Mouse (Mus musculus) liver, embryonic 11.5 days (tissue): ENCODE data around the gene Psma1. TPM values are rescaled to one million over a fixed set of nuclear protein-coding genes. Genes with fewer than 3 reads are reported as not detected.

Experiments used
- ATAC-seq: fragments of 200-750 bp; cut with Nextera tagmentation; replicated peaks from 2 replicates; pipeline ENCODE4 v1.8.0; 2017; ENCODE audit warnings: moderate number of reproducible peaks, mild to moderate bottlenecking, moderate TSS enrichment, moderate library complexity; ENCODE audit not compliant: low FRiP score
- DNase-seq: peaks from one replicate; pipeline ENCODE4 v3.0.0-alpha.2; 2017; ENCODE audit warnings: low spot score
- H3K27ac ChIP-seq: fragments of 300-500 bp; sonication (generic); 2 replicates; pipeline ENCODE4 v1.5.1; 2014; ENCODE audit warnings: mild to moderate bottlenecking, low read depth, low read length, control low read depth
- H3K27me3 ChIP-seq: fragments of 300-500 bp; sonication (generic); replicated peaks from 2 replicates; pipeline ENCODE4 v1.6.1; 2014; ENCODE audit warnings: low read length, mixed read lengths; ENCODE audit not compliant: control insufficient read depth, insufficient read depth
- H3K36me3 ChIP-seq: fragments of 300-500 bp; sonication (generic); 2 replicates; pipeline ENCODE4 v1.6.1; 2014; ENCODE audit warnings: mild to moderate bottlenecking, low read length, moderate library complexity, mixed read lengths; ENCODE audit not compliant: control insufficient read depth, insufficient read depth
- H3K4me1 ChIP-seq: fragments of 300-500 bp; sonication (generic); replicated peaks from 2 replicates; pipeline ENCODE4 v1.6.1; 2014; ENCODE audit warnings: low read length, mixed read lengths; ENCODE audit not compliant: control insufficient read depth, insufficient read depth
- H3K4me2 ChIP-seq: fragments of 300-500 bp; sonication (generic); 2 replicates; pipeline ENCODE4 v1.6.1; 2014; ENCODE audit warnings: mild to moderate bottlenecking, control low read depth, moderate library complexity
- H3K4me3 ChIP-seq: fragments of 300-500 bp; sonication (generic); 2 replicates; pipeline ENCODE4 v1.5.1; 2014; ENCODE audit warnings: low read depth, low read length, control low read depth
- H3K9ac ChIP-seq: fragments of 300-500 bp; sonication (generic); 2 replicates; pipeline ENCODE4 v1.6.1; 2014; ENCODE audit warnings: low read depth, low read length, control low read depth
- H3K9me3 ChIP-seq: fragments of 300-500 bp; sonication (generic); 2 replicates; pipeline ENCODE4 v1.6.1; 2016; ENCODE audit warnings: low read length, inconsistent platforms, mixed read lengths; ENCODE audit not compliant: control insufficient read depth
- WGBS: fragments of 180-500 bp; shearing (Covaris S2); extraction: QIAGEN DNeasy Blood & Tissue Kit; methylation state at CpG from one replicate; pipeline ENCODE4 v1.1.7; 2014; 5-methylcytosine and 5-hydroxymethylcytosine counted together
- polyA plus RNA-seq: library from polyadenylated mRNA; unstranded; fragments of >200 nt; fragmentation: Nextera tagmentation; extraction: Ambion mirVana; gene quantifications from 2 replicates; pipeline ENCODE4 v1.2.1, GENCODE M21; 2014

Psma1 gene
- polyA plus RNA-seq, 1 experiment from 2014 or later: 457 TPM

- WGBS: 32% methylated on average over 4 of the region's 4 CpGs
Observed at GRCm38 (mm10) chr7:114309020-114309419, 33.1 kb upstream of the Psma1 start.

GRCm38 (mm10) chr7:114301293-114301782, 25.4 kb upstream of the Psma1 start:
- H3K4me3 ChIP-seq: no peak overlapping the region
- H3K36me3 ChIP-seq: no peaks in the 10 kb centered on the region
- no peaks in the 10 kb centered on the region for H3K4me1 ChIP-seq
- ATAC-seq (no peak), DNase-seq (no peak)
- no peaks in the 10 kb centered on the region for H3K27me3 ChIP-seq
- H3K9ac ChIP-seq: no peak overlapping the region
- no peaks in the 10 kb centered on the region for H3K9me3 ChIP-seq
- 42% methylated on average over 4 of the region's 4 CpGs for WGBS
- no peak overlapping the region for H3K27ac ChIP-seq
- H3K4me2 ChIP-seq: no peak overlapping the region

More at GRCm38 (mm10) chr7:114309020-114309419, 33.1 kb upstream of the Psma1 start:
- ATAC-seq (no peak), DNase-seq (no peak)
- Histone ChIP-seq H3K9ac (no peak overlapping the region), H3K36me3 (no peaks in the 10 kb centered on the region), H3K27ac (no peak overlapping the region), H3K9me3 (no peaks in the 10 kb centered on the region), H3K4me1 (no peaks in the 10 kb centered on the region), H3K4me3 (no peak overlapping the region), H3K27me3 (no peaks in the 10 kb centered on the region), H3K4me2 (no peak overlapping the region)

GRCm38 (mm10) chr7:114300782-114301181, 24.9 kb upstream of the Psma1 start:
- no peaks in the 10 kb centered on the region for H3K27me3 ChIP-seq
- H3K27ac ChIP-seq: no peak overlapping the region
- H3K4me2 ChIP-seq: no peak overlapping the region
- no peaks in the 10 kb centered on the region for H3K4me1 ChIP-seq
- no peak overlapping the region for H3K4me3 ChIP-seq
- no peak overlapping the region for H3K9ac ChIP-seq
- 82% methylated on average over 2 of the region's 2 CpGs for WGBS
- H3K36me3 ChIP-seq: no peaks in the 10 kb centered on the region
- ATAC-seq (no peak), DNase-seq (no peak)
- H3K9me3 ChIP-seq: no peaks in the 10 kb centered on the region

- H3K4me1 ChIP-seq: no peaks in the 10 kb centered on the region
- no peak overlapping the region for H3K4me3 ChIP-seq
- H3K36me3 ChIP-seq: no peaks in the 10 kb centered on the region
- no peaks in the 10 kb centered on the region for H3K9me3 ChIP-seq
- WGBS: 61% methylated on average over 4 of the region's 4 CpGs
- ATAC-seq: no peak
- no peak overlapping the region for H3K9ac ChIP-seq
- no peak overlapping the region for H3K27ac ChIP-seq
- no peak overlapping the region for H3K4me2 ChIP-seq
- no peak for DNase-seq
- H3K27me3 ChIP-seq: no peaks in the 10 kb centered on the region
Observed at GRCm38 (mm10) chr7:114299247-114299646, 23.3 kb upstream of the Psma1 start.

- no peak overlapping the region for H3K9ac ChIP-seq
- no peak overlapping the region for H3K4me2 ChIP-seq
- H3K27ac ChIP-seq: no peak overlapping the region
- H3K4me1 ChIP-seq: no peaks in the 10 kb centered on the region; the same call in none of the 2 replicates
- H3K9me3 ChIP-seq: no peaks in the 10 kb centered on the region
- DNase-seq (no peak), ATAC-seq (no peak; the same call in 1 of the 2 replicates)
- WGBS: 79% methylated on average over 5 of the region's 5 CpGs
- no peak overlapping the region for H3K4me3 ChIP-seq
- no peaks in the 10 kb centered on the region for H3K27me3 ChIP-seq
- H3K36me3 ChIP-seq: no peaks in the 10 kb centered on the region
Observed at GRCm38 (mm10) chr7:114294698-114295097, 18.8 kb upstream of the Psma1 start.

GRCm38 (mm10) chr7:114293903-114294302, 18.0 kb upstream of the Psma1 start:
- H3K4me2 ChIP-seq: no peak overlapping the region
- H3K9ac ChIP-seq: no peak overlapping the region
- DNase-seq (no peak), ATAC-seq (no peak)
- H3K36me3 ChIP-seq: no peaks in the 10 kb centered on the region
- no peak overlapping the region for H3K4me3 ChIP-seq
- no peaks in the 10 kb centered on the region for H3K9me3 ChIP-seq
- 75% methylated on average over 5 of the region's 5 CpGs for WGBS
- no peak overlapping the region for H3K27ac ChIP-seq
- H3K27me3 ChIP-seq: no peaks in the 10 kb centered on the region
- no peaks in the 10 kb centered on the region; the same call in none of the 2 replicates for H3K4me1 ChIP-seq

GRCm38 (mm10) chr7:114292501-114292971, 16.6 kb upstream of the Psma1 start:
- ATAC-seq (peak; percentile 69), DNase-seq (peak; percentile 43)
- H3K9me3 ChIP-seq: no peaks in the 10 kb centered on the region
- H3K4me1 ChIP-seq: no peaks in the 10 kb centered on the region; the same call in none of the 2 replicates
- peak overlapping the region; percentile 1; the same call in 1 of the 2 replicates for H3K9ac ChIP-seq
- WGBS: 16% methylated on average over 12 of the region's 12 CpGs
- no peak overlapping the region; the same call in 1 of the 2 replicates for H3K27ac ChIP-seq
- no peaks in the 10 kb centered on the region for H3K36me3 ChIP-seq
- H3K27me3 ChIP-seq: no peaks in the 10 kb centered on the region
- peak overlapping the region; percentile 57 for H3K4me2 ChIP-seq
- H3K4me3 ChIP-seq: peak overlapping the region; percentile 24; the same call in 1 of the 2 replicates

- Histone ChIP-seq H3K36me3 (no peaks in the 10 kb centered on the region), H3K4me1 (no peaks in the 10 kb centered on the region; the same call in none of the 2 replicates), H3K9ac (no peak overlapping the region), H3K27ac (0 out of 2 replicates have a peak overlapping the region, but pooled peaks have one; percentile 36), H3K4me3 (no peak overlapping the region), H3K4me2 (peak overlapping the region; percentile 57), H3K27me3 (no peaks in the 10 kb centered on the region), H3K9me3 (no peaks in the 10 kb centered on the region)
- ATAC-seq (no peak), DNase-seq (no peak)
- 42% methylated on average over 15 of the region's 15 CpGs for WGBS
Observed at GRCm38 (mm10) chr7:114291461-114292335, 15.8 kb upstream of the Psma1 start.
